Mouse (Mus musculus): ENCODE data around the gene Lcmt2. TPM values are rescaled to one million over a fixed set of nuclear protein-coding genes. Genes with fewer than 3 reads are reported as not detected.

Gene Lcmt2
- polyA plus RNA-seq (2021; fragmentation: Nextera tagmentation) = 7.2 and 10.3 TPM in 2 replicates
- long read RNA-seq, experiment 1, transcript Lcmt2-202 (1 exons, 3,056 nt) = major isoform, 34 of 34 reads
- long read RNA-seq, experiment 1, partial matches to known transcripts = 0 of 34 reads
- long read RNA-seq, experiment 1, other reads (novel, unspliced or antisense) = 0 of 34 reads
- long read RNA-seq, experiment 2, transcript Lcmt2-202 (1 exons, 3,056 nt) = major isoform, 61 of 62 reads
- long read RNA-seq, experiment 2, partial matches to known transcripts = 0 of 62 reads
- long read RNA-seq, experiment 2, other reads (novel, unspliced or antisense) = 1 of 62 reads

DNA sequence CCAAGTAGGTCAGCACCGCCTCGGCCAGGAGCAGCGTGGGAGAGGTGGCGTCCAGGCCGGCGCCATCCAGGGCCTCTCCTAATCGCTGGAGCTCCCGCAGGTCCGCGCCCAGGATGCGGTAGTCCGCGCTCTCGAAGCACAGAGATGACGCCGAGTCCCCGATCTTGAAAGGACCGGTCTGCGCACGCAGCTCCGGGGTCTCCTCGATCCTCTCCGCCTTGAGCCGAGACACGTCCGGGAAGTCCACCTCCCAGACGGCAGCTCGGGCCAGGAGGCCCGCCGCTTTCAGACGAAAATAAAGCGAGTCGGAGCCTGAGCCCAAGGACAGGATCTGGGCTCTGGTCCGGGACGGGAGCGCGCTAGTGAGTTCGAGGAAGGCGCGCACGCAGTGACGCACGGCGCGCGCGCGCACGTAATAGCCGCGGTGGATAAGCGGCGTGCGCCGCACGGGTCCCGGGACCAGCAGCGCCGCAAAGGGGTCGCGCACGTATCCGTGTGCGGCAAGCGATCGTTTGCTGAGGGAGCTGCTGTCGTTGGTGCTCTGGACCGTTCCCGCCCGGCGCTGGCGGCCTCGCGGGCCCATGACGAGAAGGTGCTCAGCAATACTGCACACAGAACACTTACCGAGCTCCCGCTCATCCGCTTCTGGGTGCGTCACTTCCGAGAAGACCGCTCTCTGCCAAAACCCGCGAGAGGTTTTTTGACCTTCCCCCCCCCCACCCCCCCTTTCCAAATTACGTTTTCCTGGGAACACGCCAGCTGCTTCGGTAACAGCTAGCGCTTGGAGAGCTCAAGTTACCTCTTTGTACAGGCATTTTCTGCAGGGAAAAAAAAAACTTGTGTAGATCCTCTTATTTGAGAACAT lies at the start of gene Lcmt2, which contains the start of gene Adal:
TSS of gene Lcmt2 (minus strand) at position 636 of the 865 bp plus-strand sequence.
TSS of gene Adal (plus strand) at position 411 of the 865 bp plus-strand sequence.

DNA sequence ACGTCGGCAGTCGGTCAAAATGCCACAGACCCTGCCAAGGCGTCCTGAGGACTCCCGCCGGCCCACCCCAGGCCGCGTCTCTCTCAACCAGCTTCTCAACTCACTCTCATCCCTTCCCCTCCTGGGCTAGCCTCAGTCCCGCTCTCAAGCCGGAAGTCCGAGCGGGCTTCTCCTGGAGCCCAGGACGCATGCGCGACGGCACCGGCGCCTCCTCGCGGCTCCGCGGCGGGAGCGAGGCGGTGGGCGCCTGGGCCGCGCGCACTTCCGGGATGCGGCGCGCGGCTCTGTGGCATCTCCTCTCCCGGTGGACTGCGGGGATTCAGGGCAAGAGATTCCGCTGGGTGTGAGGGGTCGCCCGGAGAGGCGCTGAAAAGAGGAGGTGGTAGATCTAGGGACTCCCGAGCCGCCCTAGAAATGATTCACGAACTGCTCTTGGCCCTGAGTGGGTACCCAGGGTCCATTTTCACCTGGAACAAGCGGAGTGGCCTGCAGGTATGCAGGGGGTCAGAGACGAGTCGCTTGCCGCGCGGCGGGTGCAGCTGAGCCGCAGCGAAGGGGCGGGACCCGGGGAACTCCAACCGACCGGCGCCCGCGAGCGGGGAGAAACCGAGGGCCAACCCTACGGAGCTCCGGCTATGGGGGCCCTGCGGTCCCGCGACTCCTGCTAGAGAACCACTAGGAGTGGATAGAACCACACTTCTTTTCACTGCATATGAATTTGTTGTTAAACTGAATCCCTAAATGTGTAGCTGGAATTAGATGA lies 30.7 kb upstream of the Lcmt2 start, which contains the start of gene Zscan29:
TSS of gene Zscan29 (minus strand) at position 146 of the 763 bp plus-strand sequence.

DNA sequence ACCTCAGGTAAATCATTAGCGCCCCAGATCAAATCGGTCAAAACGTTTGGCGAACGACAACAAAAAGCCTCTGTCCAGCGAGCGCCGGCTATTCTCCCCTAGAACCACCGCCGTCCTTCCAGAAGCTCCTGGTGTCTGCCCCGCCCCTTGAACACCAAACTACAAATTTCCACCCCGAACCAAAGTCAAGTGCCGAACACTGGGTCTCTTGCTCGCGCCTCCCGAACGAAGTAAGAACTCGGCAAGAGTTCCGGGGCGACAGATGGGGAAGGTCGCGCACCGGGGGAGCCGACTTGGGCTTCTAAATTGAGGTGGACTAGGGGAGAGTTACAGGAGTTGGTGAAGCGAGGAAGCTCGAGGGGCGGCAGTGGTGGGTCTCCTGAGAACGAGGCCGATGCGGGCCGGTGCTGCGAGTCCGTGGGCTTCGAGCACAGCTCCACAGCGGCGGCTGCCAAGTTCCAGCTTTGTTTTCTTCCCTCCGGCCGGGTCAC lies 30.1 kb upstream of the Lcmt2 start, which contains the start of gene Tubgcp4:
TSS of gene Tubgcp4 (plus strand) at position 174 of the 491 bp plus-strand sequence.

DNA sequence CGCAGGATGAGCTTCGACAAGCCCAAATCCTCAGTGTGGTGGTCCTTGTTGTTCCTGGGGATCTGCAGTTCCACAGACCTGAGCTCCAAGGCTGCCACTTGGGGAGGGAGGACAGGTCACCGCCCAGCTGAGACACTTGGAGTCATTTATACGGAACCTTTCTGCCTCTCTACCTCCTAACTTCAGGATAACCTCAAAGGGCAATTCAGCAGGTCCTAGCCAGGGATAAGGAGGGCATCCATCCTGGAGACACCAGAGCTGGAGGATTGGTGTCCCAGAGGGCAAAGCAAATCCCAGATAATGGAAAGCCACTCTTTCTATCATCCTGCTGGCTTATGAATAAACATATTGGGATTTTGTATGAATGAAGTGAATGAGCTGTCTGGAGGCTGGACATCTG lies 30.8 kb downstream of the Lcmt2 start, which contains the start of gene Tgm7:
TSS of gene Tgm7 (minus strand) at position 101 of the 400 bp plus-strand sequence.

DNA sequence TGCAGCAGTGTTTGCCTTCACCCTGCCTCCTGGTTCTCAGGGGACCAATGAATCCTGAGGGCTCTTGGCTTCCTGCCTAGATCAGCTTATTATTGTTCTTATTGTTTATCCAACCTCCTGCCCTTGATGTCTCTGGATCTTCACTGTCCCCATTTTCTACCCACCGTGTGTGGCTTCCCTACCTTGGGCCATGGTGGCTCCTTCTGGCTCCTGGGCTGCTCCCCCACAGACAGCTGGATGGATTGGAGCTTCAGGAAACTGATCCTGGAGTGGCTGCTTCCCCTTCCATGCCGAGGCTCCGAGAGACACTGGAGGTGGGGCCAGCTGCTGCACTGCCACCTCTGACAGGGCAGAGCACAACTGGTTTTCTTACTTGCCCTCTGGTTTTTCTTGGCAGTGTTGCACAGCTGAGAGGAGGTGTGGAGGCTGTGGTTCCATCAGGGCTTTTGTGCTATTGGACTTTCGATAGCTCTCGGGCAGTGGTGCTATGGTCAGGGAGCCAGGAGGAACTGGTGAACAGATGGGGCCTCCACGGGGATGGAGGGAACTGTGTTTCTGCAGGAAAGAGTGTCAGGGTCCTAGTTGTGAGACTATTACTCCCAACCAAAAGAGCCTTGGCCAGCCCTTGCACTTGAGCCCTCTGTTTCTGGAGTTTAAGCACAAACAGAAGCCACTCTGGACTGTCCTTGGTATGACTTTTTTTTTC lies 54.8 kb downstream of the Lcmt2 start, which contains the start of gene Tgm5:
TSS of gene Tgm5 (minus strand) at position 362 of the 706 bp plus-strand sequence.

Other genes with a start within 250 kb of the Lcmt2 start
- gene Ubr1, start 169.9 kb downstream of the Lcmt2 start, polyA plus RNA-seq (2021; fragmentation: Nextera tagmentation) = 21.8 and 22.9 TPM in 2 replicates
- 11.1 and 11.6 TPM in 2 replicates for gene Tmem62, start 163.6 kb downstream of the Lcmt2 start, polyA plus RNA-seq (2021; fragmentation: Nextera tagmentation)
- gene Ccndbp1, start 132.2 kb downstream of the Lcmt2 start, polyA plus RNA-seq (2021; fragmentation: Nextera tagmentation) = 60.9 and 62.8 TPM in 2 replicates
- gene Epb42, start 103.6 kb downstream of the Lcmt2 start, polyA plus RNA-seq (2021; fragmentation: Nextera tagmentation) = not detected in 2 replicates
- not detected in 2 replicates for gene Tgm5, start 54.8 kb downstream of the Lcmt2 start, polyA plus RNA-seq (2021; fragmentation: Nextera tagmentation)
- not detected in 2 replicates for gene Tgm7, start 30.9 kb downstream of the Lcmt2 start, polyA plus RNA-seq (2021; fragmentation: Nextera tagmentation)
- gene Adal, start 225 bp downstream of the Lcmt2 start, polyA plus RNA-seq (2021; fragmentation: Nextera tagmentation) = 10.6 and 11.4 TPM in 2 replicates
- gene Tubgcp4, start 30.0 kb upstream of the Lcmt2 start, polyA plus RNA-seq (2021; fragmentation: Nextera tagmentation) = 9.9 and 10.8 TPM in 2 replicates
- 1.6 and 2.0 TPM in 2 replicates for gene Zscan29, start 30.5 kb upstream of the Lcmt2 start, polyA plus RNA-seq (2021; fragmentation: Nextera tagmentation)
- 20.1 and 21.6 TPM in 2 replicates for gene Trp53bp1, start 130.8 kb upstream of the Lcmt2 start, polyA plus RNA-seq (2021; fragmentation: Nextera tagmentation)
- gene Map1a, start 148.9 kb upstream of the Lcmt2 start, polyA plus RNA-seq (2021; fragmentation: Nextera tagmentation) = 122 and 145 TPM in 2 replicates
- 20.9 and 23.7 TPM in 2 replicates for gene Ppip5k1, start 214.7 kb upstream of the Lcmt2 start, polyA plus RNA-seq (2021; fragmentation: Nextera tagmentation)
- gene Ckmt1, start 217.1 kb upstream of the Lcmt2 start, polyA plus RNA-seq (2021; fragmentation: Nextera tagmentation) = 323 and 342 TPM in 2 replicates
- gene Strc, start 246.5 kb upstream of the Lcmt2 start, polyA plus RNA-seq (2021; fragmentation: Nextera tagmentation) = 0.06 and 0.10 TPM in 2 replicates